Mouse (Mus musculus): Measurements from ENCODE around the gene Itga6.

DNA sequence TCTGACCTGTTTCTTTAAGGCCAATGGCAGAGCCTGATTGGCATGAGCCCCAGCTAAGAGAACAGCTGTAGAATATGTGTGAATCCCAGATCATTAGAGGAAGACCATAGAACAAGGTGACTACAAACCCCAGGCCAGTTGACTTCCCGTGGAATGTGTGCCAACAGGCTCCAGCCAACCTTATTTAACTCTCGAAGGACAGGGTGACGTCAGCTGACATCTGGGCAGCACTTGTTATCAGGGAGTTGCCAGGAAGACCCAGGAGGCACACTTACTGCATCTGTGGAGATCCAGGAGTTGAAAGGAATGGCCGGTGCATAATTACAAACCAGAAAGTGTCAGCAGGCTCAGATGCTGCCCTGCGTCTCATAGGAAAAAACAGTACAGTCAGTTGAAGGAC, 16.6 kb upstream of the Itga6 start:
- TF ChIP-seq POLR2A (IDR thresholded peaks at IDR 0.05; ENCODE audit: extremely low read depth, insufficient read depth, low read length): no peak
- no peak for TF ChIP-seq CTCF (IDR thresholded peaks at IDR 0.05; ENCODE audit: low read depth, low read length)
